Mouse (Mus musculus): ENCODE results near the gene Smtn.

The Smtn gene

DNA sequence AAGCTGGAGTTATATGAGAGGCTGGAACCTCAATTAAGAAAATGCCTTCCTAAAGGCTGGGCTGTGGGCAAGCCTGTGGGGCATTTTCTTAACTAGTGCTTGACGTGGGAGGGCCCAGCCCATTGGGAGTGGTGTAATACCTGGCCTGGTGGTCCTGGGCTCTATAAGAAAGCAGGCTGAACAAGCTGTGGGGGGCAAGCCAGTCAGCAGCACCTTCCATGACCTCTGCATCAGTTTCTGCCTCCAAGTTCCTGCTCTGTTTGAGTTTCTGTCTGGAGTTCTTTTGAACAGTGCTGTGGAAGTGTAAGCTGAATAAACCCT is 5.8 kb upstream of the Smtn start:
- DNase-seq: no peak

DNA sequence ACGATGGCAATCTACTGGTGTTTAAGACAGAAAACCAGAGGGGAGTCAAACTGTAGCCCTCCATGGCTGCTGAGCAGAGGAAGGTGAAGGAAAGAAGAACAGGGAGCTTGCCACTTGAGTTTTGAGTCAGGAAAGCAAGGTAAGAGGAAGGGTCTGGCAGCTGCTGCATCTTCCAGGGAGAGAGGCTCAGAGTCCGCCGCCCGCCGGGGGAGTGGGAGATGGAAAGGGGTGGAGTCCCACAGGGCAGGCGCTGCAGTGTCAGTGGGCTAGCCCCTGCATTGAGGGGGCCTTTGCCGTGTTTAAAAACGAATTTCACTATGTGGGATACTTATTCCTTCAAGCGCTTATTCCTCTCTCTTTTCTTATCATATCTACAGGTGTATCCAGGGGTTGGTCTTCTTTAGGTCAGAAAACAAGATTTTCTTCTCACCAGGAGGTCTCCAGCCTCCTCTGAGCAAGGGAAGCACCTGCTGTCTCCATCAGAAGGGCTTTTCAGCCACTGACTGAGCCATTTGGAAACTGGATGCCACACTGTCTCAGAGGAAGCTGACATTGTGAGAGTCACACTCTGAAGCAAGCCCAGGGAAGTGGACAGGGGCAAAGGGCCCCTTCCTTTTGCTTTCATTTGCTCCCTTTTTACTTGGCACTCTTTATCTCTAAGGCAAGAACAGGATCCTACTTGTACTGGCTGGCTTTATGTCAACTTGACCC is 5.3 kb upstream of the Smtn start:
- no peak for DNase-seq

GRCm38 (mm10) chr11:3544409-3544808 is 4.0 kb upstream of the Smtn start:
- no peak for DNase-seq

- DNase-seq: no peak
These were observed 2.6 kb upstream of the Smtn start for GRCm38 (mm10) chr11:3543001-3543400.

- no peak for DNase-seq
These were observed 1.5 kb upstream of the Smtn start for GRCm38 (mm10) chr11:3541932-3542331.

DNA sequence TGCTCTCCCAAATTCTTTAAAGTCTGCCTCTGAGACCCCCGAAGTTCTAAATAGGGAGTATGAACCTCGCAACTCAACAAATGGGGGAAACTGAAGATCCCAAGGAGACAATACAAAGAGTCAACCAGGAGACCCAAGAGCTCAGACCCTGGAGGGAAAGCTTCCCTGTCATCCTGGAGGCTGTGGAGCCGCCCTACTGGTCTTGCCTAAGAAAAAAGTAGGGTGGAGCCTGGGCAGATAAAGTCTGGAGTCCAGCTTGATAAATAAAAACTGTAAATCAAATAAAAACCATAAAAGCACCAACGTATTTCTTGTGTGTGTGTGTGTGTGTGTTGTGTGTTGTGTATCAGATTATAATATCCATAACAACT is 601 bp downstream of the Smtn start:
- no peak for DNase-seq

DNA sequence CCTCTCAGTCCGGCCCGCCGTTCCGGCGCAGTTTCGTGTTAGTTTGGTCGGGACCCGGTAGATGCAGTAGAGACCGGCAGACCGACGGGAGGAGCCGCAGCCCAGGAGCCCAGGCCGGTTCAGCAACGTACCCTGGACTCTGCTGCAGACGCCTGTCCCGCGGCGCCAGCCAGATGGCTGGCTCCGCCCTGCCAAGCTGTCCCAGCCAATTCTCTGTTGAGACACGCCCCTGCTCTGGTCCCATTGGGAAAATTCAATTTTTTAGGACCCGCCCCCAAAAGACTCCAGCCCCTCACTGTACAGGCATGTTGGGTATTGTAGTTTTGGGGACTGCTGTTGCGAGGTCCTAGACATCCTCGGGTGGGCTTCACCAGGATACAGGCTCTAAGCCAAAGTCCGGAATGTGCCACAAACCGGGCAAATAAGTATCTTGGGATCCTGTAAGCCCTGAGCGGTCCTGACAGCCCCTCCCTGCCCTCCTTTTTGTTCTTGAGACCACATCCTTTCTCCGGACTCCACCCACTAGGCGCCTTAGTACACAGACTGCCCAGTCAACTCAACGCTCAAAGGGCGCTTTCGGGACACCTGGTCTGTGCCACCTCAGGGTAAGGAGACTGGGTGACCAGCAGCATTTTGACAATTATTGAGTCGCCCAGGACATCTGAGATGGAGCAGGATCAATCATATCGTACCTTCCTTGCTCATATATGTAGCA is 1.1 kb downstream of the Smtn start:
- DNase-seq: peak; percentile 94

- no peak for DNase-seq
These were observed 2.1 kb downstream of the Smtn start for GRCm38 (mm10) chr11:3538341-3538740.

GRCm38 (mm10) chr11:3537711-3538110 is 2.7 kb downstream of the Smtn start:
- DNase-seq: no peak

GRCm38 (mm10) chr11:3536745-3537333 is 3.6 kb downstream of the Smtn start:
- DNase-seq: no peak

DNA sequence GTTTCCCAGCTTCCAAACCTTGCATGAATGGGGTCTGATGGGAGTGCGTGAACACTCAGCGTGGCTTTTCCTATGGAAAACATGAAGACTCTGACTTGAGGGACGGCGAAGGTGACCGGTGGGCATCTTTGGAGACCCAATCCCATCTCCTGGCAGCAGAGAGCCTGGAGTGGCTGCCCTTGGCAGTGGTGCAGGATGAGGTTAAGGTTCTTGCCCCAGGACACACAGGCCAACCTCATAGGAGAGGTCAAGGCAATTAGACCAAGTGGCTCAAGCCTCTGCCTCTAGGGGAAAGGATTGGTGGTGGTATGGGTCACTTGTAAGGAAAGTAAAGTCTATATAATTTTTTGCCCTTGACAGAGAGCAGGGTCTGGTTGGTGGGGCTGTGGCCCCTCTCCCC is 4.3 kb downstream of the Smtn start:
- DNase-seq: no peak

DNA sequence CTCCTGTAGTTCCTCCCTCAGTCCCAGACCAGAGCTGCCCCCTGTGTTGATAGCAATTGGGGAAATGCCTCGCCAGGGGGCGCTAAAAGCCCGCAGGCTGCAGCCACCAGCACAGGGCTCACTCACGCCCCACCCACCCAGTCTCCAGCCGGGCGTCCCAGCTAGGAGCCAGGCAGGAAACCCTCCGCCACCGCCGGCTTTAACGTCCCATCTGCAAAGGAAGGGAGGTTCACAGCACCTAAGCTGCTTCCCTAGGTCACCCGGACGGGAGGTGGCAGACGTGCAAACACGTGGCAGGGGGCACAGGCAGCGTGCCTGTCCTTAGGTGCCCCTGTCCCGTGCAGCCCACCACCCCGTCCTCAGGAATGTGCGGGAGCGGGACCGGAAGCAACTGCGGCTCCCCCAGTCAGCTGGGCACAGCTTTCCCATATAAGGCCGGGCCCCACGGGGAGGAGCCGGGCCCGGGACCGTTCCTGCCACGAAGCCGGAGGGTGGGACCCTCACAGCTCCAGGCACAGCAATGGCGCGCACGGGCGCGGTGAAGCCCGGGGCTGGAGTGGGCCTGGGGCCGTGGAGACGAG is 4.9 kb downstream of the Smtn start:
- peak; percentile 92 for DNase-seq

DNA sequence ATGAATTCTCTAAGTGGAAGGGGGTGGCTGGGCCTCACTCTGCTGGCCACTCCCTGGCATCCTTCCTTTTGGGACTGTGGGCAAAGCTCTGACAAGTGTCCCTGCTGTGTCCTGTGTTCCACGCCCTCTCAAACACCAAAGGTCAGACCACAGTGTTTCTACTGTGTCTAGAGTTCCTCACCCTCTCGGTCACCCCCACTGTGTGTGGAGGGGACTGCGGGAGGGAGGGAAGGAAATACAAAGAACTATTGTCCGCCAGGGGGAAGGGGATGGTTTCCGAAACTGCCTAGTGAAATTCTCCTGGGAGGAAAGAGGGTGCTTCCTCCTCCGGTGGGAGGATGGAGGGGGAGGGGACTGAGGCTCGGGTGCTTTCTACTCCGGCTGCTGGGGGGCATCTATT is 5.5 kb downstream of the Smtn start:
- peak; percentile 62 for DNase-seq

- no peak for DNase-seq
These were observed 6.9 kb downstream of the Smtn start for GRCm38 (mm10) chr11:3533406-3533932.

DNA sequence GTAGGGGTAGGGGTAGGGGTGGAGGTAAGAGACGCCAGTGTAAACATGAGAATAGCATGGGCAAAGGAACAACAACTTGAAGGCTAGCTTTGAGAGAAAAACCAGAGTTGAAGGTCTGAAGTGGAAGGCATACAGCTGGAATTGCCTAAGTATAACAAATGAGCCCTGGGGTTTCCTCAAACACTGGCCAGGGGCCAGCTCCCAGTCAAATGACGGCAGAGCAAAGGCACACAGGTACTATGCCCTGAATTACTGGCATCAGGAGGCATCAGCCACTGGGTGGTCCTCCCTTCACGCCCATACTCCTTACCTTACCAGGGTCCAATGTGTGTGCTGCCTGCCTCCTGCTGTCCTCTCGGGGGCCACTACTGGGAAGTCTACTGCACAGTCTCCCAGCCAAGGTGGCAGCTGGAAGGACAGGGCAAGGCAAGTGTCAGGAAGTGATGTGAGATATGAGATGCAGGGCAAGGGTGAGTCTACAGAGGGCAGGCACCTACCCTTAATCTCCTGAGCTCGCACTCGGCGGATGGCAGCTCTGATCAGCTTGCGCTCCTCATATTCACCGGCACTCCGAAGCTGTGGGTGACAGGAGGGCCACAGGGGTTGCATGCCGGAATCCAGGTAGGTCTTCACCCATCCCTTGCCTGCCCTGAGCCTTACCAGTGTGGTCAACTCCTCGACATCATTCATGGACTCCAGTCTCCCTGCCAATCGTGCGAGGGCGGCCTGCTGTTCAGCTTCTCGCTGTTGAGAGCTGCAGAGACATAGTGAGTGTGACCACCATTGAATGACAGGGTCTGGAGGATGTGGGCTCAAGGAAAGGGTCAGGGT is 8.1 kb downstream of the Smtn start:
- DNase-seq: no peak

DNA sequence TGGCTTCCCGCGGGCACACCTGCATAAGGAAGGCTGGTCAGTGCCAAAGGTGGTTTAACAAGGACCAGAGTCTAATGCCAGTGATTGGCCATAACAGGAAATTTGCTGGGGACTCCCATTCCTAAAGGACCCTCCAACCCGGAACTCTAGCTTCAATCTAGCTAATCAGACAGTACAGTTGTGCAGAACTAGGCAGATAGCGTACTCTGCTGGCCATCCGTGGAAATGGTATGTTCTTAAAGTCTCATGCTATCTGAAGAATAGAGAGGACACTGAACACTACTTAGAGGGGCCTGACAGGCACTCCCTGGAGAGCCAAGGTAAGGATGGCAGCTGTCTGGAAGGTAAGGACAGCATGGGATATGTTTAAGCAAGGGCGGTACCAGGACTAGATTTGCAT is 8.8 kb downstream of the Smtn start:
- no peak for DNase-seq

GRCm38 (mm10) chr11:3530731-3531130 is 9.7 kb downstream of the Smtn start:
- DNase-seq: no peak

DNA sequence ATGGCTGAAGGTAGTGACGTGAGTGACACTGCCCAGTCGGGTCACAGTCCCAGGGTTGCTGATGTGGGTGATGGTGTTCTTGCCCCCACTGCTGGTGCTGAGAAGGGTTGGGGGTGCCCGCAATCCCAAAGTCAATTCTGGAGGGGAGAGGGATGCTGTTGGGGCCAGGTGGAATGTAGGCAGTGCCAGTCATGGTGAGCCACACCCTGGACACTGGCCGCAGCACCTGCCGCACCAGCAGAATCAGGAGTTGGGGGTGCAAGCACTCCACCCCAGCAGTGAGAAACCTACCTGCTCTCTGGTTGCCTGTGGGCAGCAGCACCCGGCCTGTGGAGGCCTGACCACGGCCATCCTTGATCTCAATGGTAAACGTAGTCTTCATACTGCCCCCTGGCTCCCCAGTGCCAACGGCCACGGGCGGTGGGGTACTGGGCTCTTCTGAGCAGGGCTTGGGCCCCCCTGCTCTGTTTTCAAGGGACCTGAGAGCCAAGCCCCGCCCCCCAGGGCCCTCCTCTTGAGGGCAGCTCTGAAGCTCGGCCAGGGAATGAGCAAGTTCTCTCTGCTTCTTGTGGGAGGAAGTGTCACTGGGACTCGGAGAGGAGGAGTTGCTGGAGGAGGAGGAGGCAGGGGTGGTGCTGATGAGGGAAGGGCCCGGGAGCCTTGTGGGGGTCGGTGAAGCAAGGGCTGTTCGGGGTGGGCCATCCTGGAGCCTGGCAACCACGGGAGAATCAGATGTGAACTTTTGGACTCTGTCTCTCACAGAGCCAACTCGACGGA is 10.7 kb downstream of the Smtn start:
- no peak for DNase-seq

DNA sequence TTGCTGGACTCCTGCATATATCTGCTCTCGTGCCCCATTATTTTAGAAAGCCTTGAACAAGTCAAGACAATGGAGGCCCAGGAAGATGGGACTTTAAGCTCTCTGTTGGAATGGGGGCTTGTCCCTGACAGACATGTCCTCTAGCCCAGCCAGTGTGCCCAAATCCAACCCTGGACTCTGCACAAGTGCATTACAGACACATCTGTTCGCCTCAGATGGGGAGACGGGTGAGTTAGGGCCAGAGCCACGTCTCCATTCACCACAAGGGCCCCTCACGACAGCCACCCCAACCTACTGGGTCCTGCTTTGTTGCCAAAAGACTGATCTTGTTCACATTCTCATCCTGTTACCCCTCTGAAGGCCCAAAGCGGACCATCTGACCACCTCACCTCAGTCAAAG is 12.2 kb downstream of the Smtn start:
- DNase-seq: no peak

DNA sequence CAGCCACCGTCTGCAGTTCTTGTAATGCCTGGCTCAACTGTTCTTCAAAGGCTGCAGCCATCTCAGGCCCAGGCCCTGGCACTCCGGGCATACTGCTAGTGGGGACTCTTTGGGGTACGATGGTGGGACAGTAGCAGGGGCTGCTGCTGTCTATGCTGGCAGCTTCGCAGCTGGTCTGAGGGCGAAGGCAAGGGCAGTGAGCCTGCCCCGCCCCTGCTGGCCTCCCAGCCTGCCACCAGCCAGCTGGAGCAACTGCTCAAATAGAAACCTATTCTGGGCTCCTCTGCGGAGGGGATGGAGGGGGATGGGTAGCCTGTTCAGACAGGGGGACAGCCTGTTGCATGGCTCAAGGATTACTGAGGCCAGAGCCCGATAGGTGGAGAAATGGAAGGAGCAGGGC is 12.6 kb downstream of the Smtn start:
- DNase-seq: no peak

DNA sequence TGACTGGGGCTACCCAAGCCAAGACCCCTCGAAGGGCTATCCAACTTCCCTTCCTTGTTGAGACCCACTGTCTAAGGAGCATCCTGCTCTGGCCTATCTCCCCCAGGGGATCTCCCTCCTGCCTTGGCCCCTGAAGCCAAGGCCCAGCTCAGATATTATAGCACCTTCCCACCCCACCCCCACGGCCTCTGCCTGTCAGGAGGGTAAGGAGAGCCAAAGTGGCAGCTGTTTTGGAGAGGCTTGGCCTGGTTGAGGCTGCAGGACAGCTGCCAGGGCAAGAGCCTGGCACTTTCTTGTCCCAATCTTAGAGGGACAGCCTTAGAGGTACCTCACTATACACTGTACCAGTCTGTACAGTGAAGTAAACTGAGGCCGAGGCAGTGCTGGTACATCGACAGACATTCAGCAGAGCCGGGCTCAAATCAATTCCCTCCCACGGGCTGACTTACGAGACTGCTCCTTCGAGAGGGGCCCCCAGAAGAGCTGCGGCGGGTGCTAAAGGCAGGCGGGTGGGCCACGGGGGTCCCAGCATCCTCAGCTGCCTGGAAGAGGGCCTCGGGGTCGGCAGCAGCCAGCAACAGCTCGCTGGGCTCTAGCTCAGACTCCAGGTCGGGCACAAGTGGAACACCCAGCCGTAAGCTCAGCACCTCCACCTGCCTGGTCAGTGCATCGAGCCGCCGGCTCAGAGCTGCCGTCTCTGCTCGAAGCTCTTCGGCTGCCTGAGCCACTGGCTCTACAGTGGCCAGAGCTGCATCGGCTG is 13.3 kb downstream of the Smtn start:
- no peak for DNase-seq

Data from layer of hippocampus, adult 9-11 months (tissue).